Mouse (Mus musculus) cerebellum, adult 2 months (tissue): Measurements from ENCODE around the gene Unc93a2.
"Not testable (repeated sequence)": the region's sequence is repeated elsewhere in the genome, so short reads cannot be mapped to it uniquely, and the experiment has no call there.

Source experiments
- CTCF ChIP-seq: fragments of 200-500 bp; IDR thresholded peaks from 2 replicates; pipeline ENCODE4 v1.5.1; 2011; ENCODE audit warnings: low read depth, mild to moderate bottlenecking, control low read depth, low read length, moderate library complexity, borderline replicate concordance; ENCODE audit not compliant: insufficient read depth
- POLR2A ChIP-seq: fragments of 200-500 bp; IDR thresholded peaks from 2 replicates; pipeline ENCODE4 v1.6.1; 2011; ENCODE audit warnings: low read length, control low read depth, borderline replicate concordance; ENCODE audit not compliant: insufficient read depth

GRCm38 (mm10) chr17:7389898-7390297, 4.6 kb upstream of the Unc93a2 start:
- not testable (repeated sequence) for TF ChIP-seq CTCF, POLR2A
